Mouse (Mus musculus): Measurements from ENCODE around the gene Pcbp2. TPM values are rescaled to one million over a fixed set of nuclear protein-coding genes. Genes with fewer than 3 reads are reported as not detected.

Pcbp2 gene
- polyA plus RNA-seq, 1 experiment from 2014 or later = 154 TPM

- 87% methylated on average over 12 of the region's 12 CpGs for WGBS
- Histone ChIP-seq H3K27ac (ENCODE audit: low read length) (no peak overlapping the region), H3K4me3 (ENCODE audit: low read depth, low read length) (no peak overlapping the region), H3K9me3 (ENCODE audit: low read length) (no peaks in the 10 kb centered on the region), H3K4me1 (ENCODE audit: insufficient read depth, low read depth, low read length) (no peaks in the 10 kb centered on the region), H3K4me2 (replicated peaks; ENCODE audit: low read depth, low read length) (no peak overlapping the region), H3K36me3 (ENCODE audit: insufficient read depth, low read length) (peaks cover 62% of the 10 kb centered on the region), H3K27me3 (replicated peaks; ENCODE audit: insufficient read depth, low read length) (no peaks in the 10 kb centered on the region), H3K9ac (replicated peaks; ENCODE audit: low read depth) (no peak overlapping the region)
- TF ChIP-seq EP300 (IDR thresholded peaks at IDR 0.05) = no peak
- no peak for TF ChIP-seq CTCF (IDR thresholded peaks at IDR 0.05)
- ATAC-seq (no peak), DNase-seq (ENCODE audit: low spot score) (no peak)
Measured at GRCm38 (mm10) chr15:102485853-102486252, 15.5 kb downstream of the Pcbp2 start.

DNA sequence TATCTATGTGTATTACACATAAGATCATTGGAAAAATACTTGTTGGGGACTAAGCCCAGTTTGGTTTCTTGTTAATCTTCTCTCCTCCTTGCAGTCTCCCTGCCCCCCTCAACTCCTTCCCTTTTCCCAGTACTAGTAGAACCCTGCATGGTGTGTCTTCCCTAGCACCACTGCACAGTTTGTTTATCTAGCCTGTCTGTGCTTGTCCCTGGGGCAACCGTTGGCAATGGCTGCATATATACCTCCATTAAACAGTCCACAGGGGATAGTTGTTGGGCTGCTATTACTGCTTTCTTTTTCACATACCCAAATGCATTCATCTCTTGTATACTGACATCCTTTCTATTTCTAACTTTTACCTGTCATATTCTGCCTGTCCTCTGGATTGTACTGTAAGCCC, 17.3 kb downstream of the Pcbp2 start:
- no peak for ATAC-seq

GRCm38 (mm10) chr15:102498322-102498721, 28.0 kb downstream of the Pcbp2 start:
- WGBS = 81% methylated on average over 3 of the region's 3 CpGs
- H3K27ac ChIP-seq (ENCODE audit: low read length) = no peak overlapping the region
- no peak overlapping the region for H3K4me2 ChIP-seq (replicated peaks; ENCODE audit: low read depth, low read length)
- peaks cover 40% of the 10 kb centered on the region for H3K36me3 ChIP-seq (ENCODE audit: insufficient read depth, low read length)
- no peak for DNase-seq (ENCODE audit: low spot score)
- H3K9me3 ChIP-seq (ENCODE audit: low read length) = no peaks in the 10 kb centered on the region
- no peaks in the 10 kb centered on the region for H3K4me1 ChIP-seq (ENCODE audit: insufficient read depth, low read depth, low read length)
- ATAC-seq = no peak
- H3K4me3 ChIP-seq (ENCODE audit: low read depth, low read length) = no peak overlapping the region
- H3K27me3 ChIP-seq (replicated peaks; ENCODE audit: insufficient read depth, low read length) = no peaks in the 10 kb centered on the region
- TF ChIP-seq CTCF (IDR thresholded peaks at IDR 0.05) (no peak), EP300 (IDR thresholded peaks at IDR 0.05) (no peak)
- H3K9ac ChIP-seq (replicated peaks; ENCODE audit: low read depth) = no peak overlapping the region

More for the DNA sequence above, 17.3 kb downstream of the Pcbp2 start:
- TF ChIP-seq EP300 (IDR thresholded peaks at IDR 0.05) = no peak
- TF ChIP-seq CTCF (IDR thresholded peaks at IDR 0.05) = no peak
- no peaks in the 10 kb centered on the region for H3K4me1 ChIP-seq (ENCODE audit: insufficient read depth, low read depth, low read length)
- WGBS = 52% methylated on average over 1 of the region's 1 CpGs
- no peak overlapping the region for H3K4me3 ChIP-seq (ENCODE audit: low read depth, low read length)
- H3K27ac ChIP-seq (ENCODE audit: low read length) = no peak overlapping the region
- no peaks in the 10 kb centered on the region for H3K27me3 ChIP-seq (replicated peaks; ENCODE audit: insufficient read depth, low read length)
- H3K9me3 ChIP-seq (ENCODE audit: low read length) = no peaks in the 10 kb centered on the region
- no peak for DNase-seq (ENCODE audit: low spot score)
- H3K9ac ChIP-seq (replicated peaks; ENCODE audit: low read depth) = no peak overlapping the region
- no peak overlapping the region for H3K4me2 ChIP-seq (replicated peaks; ENCODE audit: low read depth, low read length)
- peaks cover 62% of the 10 kb centered on the region for H3K36me3 ChIP-seq (ENCODE audit: insufficient read depth, low read length)

DNA sequence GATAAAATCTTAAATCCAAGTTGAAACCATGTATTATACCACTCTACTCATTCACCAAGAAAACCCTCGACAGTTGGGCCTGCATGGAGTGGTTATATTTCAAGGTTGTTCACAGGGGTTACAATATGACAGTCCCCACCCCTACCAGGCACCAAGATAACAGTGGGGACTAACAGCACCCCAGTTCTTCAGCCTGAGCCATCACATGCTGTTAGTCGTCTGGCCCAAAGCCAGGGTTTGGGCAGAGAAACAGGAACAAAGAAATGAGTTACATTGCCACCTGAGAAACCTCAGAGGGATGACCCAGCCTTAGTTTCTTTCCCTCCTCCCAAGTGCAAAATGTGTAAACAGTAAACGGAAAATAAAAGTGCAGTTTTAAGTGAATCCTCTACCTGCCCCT, 29.0 kb downstream of the Pcbp2 start:
- no peak overlapping the region for H3K4me2 ChIP-seq (replicated peaks; ENCODE audit: low read depth, low read length)
- no peaks in the 10 kb centered on the region for H3K4me1 ChIP-seq (ENCODE audit: insufficient read depth, low read depth, low read length)
- H3K9me3 ChIP-seq (ENCODE audit: low read length) = no peaks in the 10 kb centered on the region
- H3K9ac ChIP-seq (replicated peaks; ENCODE audit: low read depth) = no peak overlapping the region
- 64% methylated on average over 3 of the region's 3 CpGs for WGBS
- no peak overlapping the region for H3K27ac ChIP-seq (ENCODE audit: low read length)
- TF ChIP-seq EP300 (IDR thresholded peaks at IDR 0.05) (no peak), CTCF (IDR thresholded peaks at IDR 0.05) (no peak)
- H3K27me3 ChIP-seq (replicated peaks; ENCODE audit: insufficient read depth, low read length) = no peaks in the 10 kb centered on the region
- DNase-seq (ENCODE audit: low spot score) (no peak), ATAC-seq (no peak)
- H3K4me3 ChIP-seq (ENCODE audit: low read depth, low read length) = no peak overlapping the region
- peaks cover 47% of the 10 kb centered on the region for H3K36me3 ChIP-seq (ENCODE audit: insufficient read depth, low read length)

DNA sequence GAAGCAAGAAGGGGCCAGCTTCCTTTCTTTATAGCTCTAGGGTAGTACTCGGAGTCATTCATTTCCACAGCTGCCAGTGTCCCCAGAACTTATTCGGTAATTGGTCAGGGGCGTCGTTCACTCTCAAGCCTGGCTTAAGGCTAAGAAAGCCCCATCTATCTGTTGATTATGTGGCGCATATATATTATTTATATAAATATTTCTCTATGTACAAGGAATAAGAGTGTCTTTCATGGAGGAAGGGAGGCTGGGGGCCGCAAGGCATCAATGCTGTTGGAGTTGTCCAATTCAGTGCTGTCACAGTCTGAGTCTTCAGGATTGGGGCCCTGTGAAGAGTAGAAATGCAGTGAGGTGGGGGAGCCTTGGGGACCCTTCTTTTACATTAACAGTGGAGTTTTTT, 29.5 kb downstream of the Pcbp2 start:
- no peak for TF ChIP-seq CTCF (IDR thresholded peaks at IDR 0.05)
- TF ChIP-seq EP300 (IDR thresholded peaks at IDR 0.05) = no peak
- H3K4me3 ChIP-seq (ENCODE audit: low read depth, low read length) = no peak overlapping the region
- H3K9ac ChIP-seq (replicated peaks; ENCODE audit: low read depth) = no peak overlapping the region
- no peaks in the 10 kb centered on the region for H3K27me3 ChIP-seq (replicated peaks; ENCODE audit: insufficient read depth, low read length)
- peaks cover 48% of the 10 kb centered on the region for H3K36me3 ChIP-seq (ENCODE audit: insufficient read depth, low read length)
- H3K4me1 ChIP-seq (ENCODE audit: insufficient read depth, low read depth, low read length) = no peaks in the 10 kb centered on the region
- no peak for ATAC-seq
- WGBS = 84% methylated on average over 6 of the region's 6 CpGs
- H3K27ac ChIP-seq (ENCODE audit: low read length) = no peak overlapping the region
- no peaks in the 10 kb centered on the region for H3K9me3 ChIP-seq (ENCODE audit: low read length)
- no peak for DNase-seq (ENCODE audit: low spot score)
- H3K4me2 ChIP-seq (replicated peaks; ENCODE audit: low read depth, low read length) = no peak overlapping the region

DNA sequence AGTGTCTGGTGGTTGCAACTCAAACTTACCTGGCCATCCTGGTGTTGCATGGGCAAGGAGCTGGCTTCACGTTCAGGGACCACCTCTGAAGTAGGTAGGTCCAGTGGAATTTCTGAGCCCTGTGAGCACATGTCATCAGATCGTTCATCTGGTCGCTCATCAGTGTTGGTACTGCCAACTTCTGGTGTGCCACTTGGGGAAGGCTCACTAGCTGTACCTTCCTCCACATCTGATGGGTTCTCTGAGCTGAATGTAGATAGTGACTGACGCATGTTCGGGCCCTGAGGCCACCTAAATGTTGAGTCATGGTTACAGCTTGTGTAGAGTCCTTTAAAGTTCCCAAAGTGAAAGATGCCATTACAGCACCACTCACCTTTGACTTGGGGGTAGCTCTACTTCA, 30.1 kb downstream of the Pcbp2 start:
- H3K4me1 ChIP-seq (ENCODE audit: insufficient read depth, low read depth, low read length) = no peaks in the 10 kb centered on the region

More for the DNA sequence above, 30.1 kb downstream of the Pcbp2 start:
- TF ChIP-seq EP300 (IDR thresholded peaks at IDR 0.05) = no peak
- Histone ChIP-seq H3K9ac (replicated peaks; ENCODE audit: low read depth) (no peak overlapping the region), H3K4me2 (replicated peaks; ENCODE audit: low read depth, low read length) (no peak overlapping the region), H3K9me3 (ENCODE audit: low read length) (no peaks in the 10 kb centered on the region), H3K4me3 (ENCODE audit: low read depth, low read length) (no peak overlapping the region), H3K27me3 (replicated peaks; ENCODE audit: insufficient read depth, low read length) (no peaks in the 10 kb centered on the region), H3K36me3 (ENCODE audit: insufficient read depth, low read length) (peaks cover 48% of the 10 kb centered on the region), H3K27ac (ENCODE audit: low read length) (no peak overlapping the region)
- ATAC-seq (no peak), DNase-seq (ENCODE audit: low spot score) (no peak)
- 79% methylated on average over 5 of the region's 5 CpGs for WGBS

Measured in lung, postnatal 0 days (tissue).